10 mouse cellular contexts compared by ENCODE assay signal in genomic region chr14:30009864-30010560, GRCm38 (mm10). TPM values are rescaled to one million over a fixed set of nuclear protein-coding genes. Genes with fewer than 3 reads are reported as not detected.
A peak's percentile ranks its signal among the peaks of the same experiment; 100 is the strongest.
DNase-seq lines count a peak whose midpoint lies in the region; ATAC-seq lines count a peak whose summit lies in the region.
"Had no signal": no experiment of that assay in that cellular context is flagged by ENCODE, and none has a peak within 500 bp of the region (broad histone marks: within the 10 kb centered on the region; RNA-seq: fewer than 3 reads in every experiment).

No protein-coding gene starts in this region.

- H3K36me3 ChIP-seq in forebrain, embryonic 15.5 days = no peaks in the 10 kb centered on the region
- no peaks in the 10 kb centered on the region for H3K36me3 ChIP-seq in forebrain, embryonic 10.5 days (replicated peaks)
- no peaks in the 10 kb centered on the region for H3K36me3 ChIP-seq in kidney, embryonic 14.5 days (ENCODE audit: control insufficient read depth, insufficient read depth, low read length)
- H3K36me3 ChIP-seq in lung, embryonic 15.5 days = no peaks in the 10 kb centered on the region
- H3K36me3 ChIP-seq: neural tube, embryonic 12.5 days had no signal

- intact Hi-C loops in gastrocnemius, postnatal 36 days (cut with DNase I) = no loop called here

- no peak overlapping the region for H3K27ac ChIP-seq in forebrain, embryonic 15.5 days (replicated peaks)
- no peak overlapping the region for H3K27ac ChIP-seq in forebrain, embryonic 10.5 days
- H3K27ac ChIP-seq in kidney, embryonic 14.5 days (ENCODE audit: low read depth, low read length) = no peak overlapping the region
- peak overlapping the region; percentile 34; the same call in 1 of the 2 replicates for H3K27ac ChIP-seq in lung, embryonic 15.5 days
- H3K27ac ChIP-seq: neural tube, embryonic 12.5 days had no signal

- no peak overlapping the region for H3K4me3 ChIP-seq in forebrain, embryonic 15.5 days
- no peak overlapping the region for H3K4me3 ChIP-seq in forebrain, embryonic 10.5 days
- H3K4me3 ChIP-seq in kidney, embryonic 14.5 days (ENCODE audit: low read length) = no peak overlapping the region
- H3K4me3 ChIP-seq in lung, embryonic 15.5 days = peak overlapping the region; percentile 44; the same call in 1 of the 2 replicates
- H3K4me3 ChIP-seq: neural tube, embryonic 12.5 days had no signal

- WGBS in forebrain, embryonic 15.5 days = 56% methylated on average over 10 of the region's 10 CpGs
- WGBS in forebrain, embryonic 10.5 days = 82% methylated on average over 10 of the region's 10 CpGs
- whole genome bisulfite sequencing in kidney, embryonic 14.5 days = 62% methylated on average over 10 of the region's 10 CpGs
- WGBS in lung, embryonic 15.5 days = 42% methylated on average over 10 of the region's 10 CpGs

- no peak for DNase-seq in forebrain, embryonic 10.5 days (ENCODE audit: extremely low spot score, low spot score)
- peak; percentile 67 for DNase-seq in NIH3T3 (ENCODE audit: low read depth)
- peak; percentile 39 to 46 for DNase-seq in gastrocnemius, postnatal 36 days
- peak; percentile 59 for DNase-seq in thymus, postnatal 14 days
- no peak for DNase-seq in spleen, postnatal 14 days (ENCODE audit: low spot score in 2 of 2)

- H3K4me1 ChIP-seq in forebrain, embryonic 15.5 days = peaks cover 21% of the 10 kb centered on the region
- H3K4me1 ChIP-seq in forebrain, embryonic 10.5 days = peaks cover 17% of the 10 kb centered on the region
- H3K4me1 ChIP-seq in kidney, embryonic 14.5 days (ENCODE audit: control insufficient read depth, insufficient read depth, low read length) = 0 out of 2 replicates have a peak, but pooled peaks cover 8% of the 10 kb centered on the region
- peaks cover 24% of the 10 kb centered on the region for H3K4me1 ChIP-seq in lung, embryonic 15.5 days

- no peak overlapping the region for H3K9ac ChIP-seq in forebrain, embryonic 15.5 days (replicated peaks)
- no peak overlapping the region for H3K9ac ChIP-seq in kidney, embryonic 14.5 days (ENCODE audit: low read depth, low read length)
- no peak overlapping the region for H3K9ac ChIP-seq in lung, embryonic 15.5 days
- H3K9ac ChIP-seq: neural tube, embryonic 12.5 days had no signal

- ATAC-seq in forebrain, embryonic 15.5 days (replicated peaks) = 0 out of 2 replicates have a peak, but pooled peaks have one; percentile 43
- peak; percentile 36; the same call in 1 of the 2 replicates for ATAC-seq in kidney, embryonic 14.5 days (ENCODE audit: low FRiP score, low TSS enrichment)
- peak; percentile 36 for ATAC-seq in lung, embryonic 15.5 days (ENCODE audit: borderline replicate concordance, extremely low read depth, low FRiP score, low TSS enrichment)

- H3K27me3 ChIP-seq in forebrain, embryonic 15.5 days = 0 out of 2 replicates have a peak, but pooled peaks cover 3% of the 10 kb centered on the region
- H3K27me3 ChIP-seq in forebrain, embryonic 10.5 days (ENCODE audit: poor library complexity, severe bottlenecking) = peaks cover 51% of the 10 kb centered on the region
- H3K27me3 ChIP-seq in kidney, embryonic 14.5 days (ENCODE audit: control insufficient read depth, insufficient read depth, low read length) = peaks cover 5% of the 10 kb centered on the region; the same call in 1 of the 2 replicates
- no peaks in the 10 kb centered on the region for H3K27me3 ChIP-seq in lung, embryonic 15.5 days

- no peaks in the 10 kb centered on the region for H3K9me3 ChIP-seq in forebrain, embryonic 15.5 days
- H3K9me3 ChIP-seq in forebrain, embryonic 10.5 days = no peaks in the 10 kb centered on the region
- H3K9me3 ChIP-seq in kidney, embryonic 14.5 days (ENCODE audit: control insufficient read depth, low read length) = no peaks in the 10 kb centered on the region
- H3K9me3 ChIP-seq in lung, embryonic 15.5 days = no peaks in the 10 kb centered on the region
- H3K9me3 ChIP-seq: neural tube, embryonic 12.5 days had no signal

- H3K4me2 ChIP-seq in forebrain, embryonic 15.5 days (replicated peaks) = no peak overlapping the region
- no peak overlapping the region for H3K4me2 ChIP-seq in kidney, embryonic 14.5 days (replicated peaks; ENCODE audit: low read depth, low read length)
- peak overlapping the region; percentile 93 for H3K4me2 ChIP-seq in lung, embryonic 15.5 days

RNA-seq across cellular contexts. Expression of gene Chdh, which starts 1.2 kb away (rescaled TPM):
- polyA plus RNA-seq in forebrain, embryonic 15.5 days (2015; fragmentation: Nextera tagmentation; extraction: Ambion mirVana) = 0.22 and 0.25 TPM in 2 replicates
- polyA plus RNA-seq in forebrain, embryonic 10.5 days (2016; fragmentation: Nextera tagmentation; extraction: Ambion mirVana) = not detected in 2 replicates
- under 1 TPM; 0.15 to 0.30 TPM for total RNA-seq in gastrocnemius, postnatal 36 days (2021)
- polyA plus RNA-seq in kidney, embryonic 14.5 days (2014; fragmentation: Nextera tagmentation; extraction: Ambion mirVana) = 0.87 and 0.89 TPM in 2 replicates
- polyA plus RNA-seq in lung, embryonic 15.5 days (2015; fragmentation: Nextera tagmentation; extraction: Ambion mirVana) = 1.0 and 1.6 TPM in 2 replicates
- total RNA-seq: MEL had no signal

RNA-seq across cellular contexts. Expression of gene Il17rb, which starts 1.3 kb away (rescaled TPM):
- 1.3 and 1.8 TPM in 2 replicates for polyA plus RNA-seq in forebrain, embryonic 15.5 days (2015; fragmentation: Nextera tagmentation; extraction: Ambion mirVana)
- 0.76 and 0.91 TPM in 2 replicates for polyA plus RNA-seq in forebrain, embryonic 10.5 days (2016; fragmentation: Nextera tagmentation; extraction: Ambion mirVana)
- not detected for total RNA-seq in gastrocnemius, postnatal 36 days (2021)
- polyA plus RNA-seq in kidney, embryonic 14.5 days (2014; fragmentation: Nextera tagmentation; extraction: Ambion mirVana) = 0.34 and 1.4 TPM in 2 replicates
- 1.1 and 1.7 TPM in 2 replicates for polyA plus RNA-seq in lung, embryonic 15.5 days (2015; fragmentation: Nextera tagmentation; extraction: Ambion mirVana)

RNA-seq across cellular contexts. Expression of gene Actr8, which starts 31.9 kb away (rescaled TPM):
- polyA plus RNA-seq in forebrain, embryonic 15.5 days (2015; fragmentation: Nextera tagmentation; extraction: Ambion mirVana) = 85.2 and 86.6 TPM in 2 replicates
- polyA plus RNA-seq in forebrain, embryonic 10.5 days (2016; fragmentation: Nextera tagmentation; extraction: Ambion mirVana) = 83.3 and 85.4 TPM in 2 replicates
- 10 to 100 TPM; 30.3 to 30.6 TPM for total RNA-seq in gastrocnemius, postnatal 36 days (2021)
- polyA plus RNA-seq in kidney, embryonic 14.5 days (2014; fragmentation: Nextera tagmentation; extraction: Ambion mirVana) = 48.2 and 62.5 TPM in 2 replicates
- polyA plus RNA-seq in lung, embryonic 15.5 days (2015; fragmentation: Nextera tagmentation; extraction: Ambion mirVana) = 64.3 and 69.8 TPM in 2 replicates

RNA-seq across cellular contexts. Expression of gene Selenok, which starts 41.9 kb away (rescaled TPM):
- 440 and 448 TPM in 2 replicates for polyA plus RNA-seq in forebrain, embryonic 15.5 days (2015; fragmentation: Nextera tagmentation; extraction: Ambion mirVana)
- 248 and 266 TPM in 2 replicates for polyA plus RNA-seq in forebrain, embryonic 10.5 days (2016; fragmentation: Nextera tagmentation; extraction: Ambion mirVana)
- total RNA-seq in gastrocnemius, postnatal 36 days (2021) = 10 to 100 TPM; 63.0 to 63.3 TPM
- 203 and 294 TPM in 2 replicates for polyA plus RNA-seq in kidney, embryonic 14.5 days (2014; fragmentation: Nextera tagmentation; extraction: Ambion mirVana)
- 265 and 267 TPM in 2 replicates for polyA plus RNA-seq in lung, embryonic 15.5 days (2015; fragmentation: Nextera tagmentation; extraction: Ambion mirVana)

Comparison
In these comparisons a context has a peak if more than half of its experiments do, and no peak if none do; other contexts are left out.
1. DNase-seq: peak in NIH3T3 (single experiment), gastrocnemius, postnatal 36 days (2 of 2) and thymus, postnatal 14 days (single experiment); none in forebrain, embryonic 10.5 days (single experiment) and spleen, postnatal 14 days (0 of 2).
2. Peak in every context shown above with its lines, with median percentiles within 50 percentile points of each other: ATAC-seq.